In the genomic region with DNA sequence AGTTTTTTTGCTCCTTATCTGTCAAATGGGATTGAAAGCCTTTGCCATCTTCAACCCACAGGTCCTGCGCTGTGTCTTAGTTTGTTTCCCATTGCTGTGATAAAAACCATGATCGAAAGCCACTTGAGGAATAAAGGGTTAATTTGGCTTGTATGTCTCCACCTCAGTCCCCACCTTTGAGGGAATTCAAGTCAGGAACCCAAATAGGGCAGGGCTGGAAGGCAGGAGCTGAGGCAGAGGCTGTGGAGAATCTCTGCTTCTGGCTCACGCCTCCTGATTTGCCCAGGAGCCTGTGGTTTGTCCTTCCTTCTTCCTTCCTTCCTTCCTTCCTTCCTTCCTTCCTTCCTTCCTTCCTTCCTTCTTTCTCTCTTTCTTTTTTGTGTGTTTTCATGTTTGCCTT, we compare ENCODE assay signal across 18 mouse cellular contexts.
"Had no signal": no experiment of that assay in that cellular context is flagged by ENCODE, and none has a peak within 500 bp of the region (broad histone marks: within the 10 kb centered on the region; RNA-seq: fewer than 3 reads in every experiment).

No protein-coding gene starts in this region.

- H3K4me1 ChIP-seq: limb, embryonic 12.5 days; limb, embryonic 15.5 days; midbrain, embryonic 12.5 days; midbrain, embryonic 15.5 days; neural tube, embryonic 13.5 days had no signal

- H3K4me2 ChIP-seq: limb, embryonic 12.5 days; limb, embryonic 15.5 days; midbrain, embryonic 12.5 days; midbrain, embryonic 15.5 days; neural tube, embryonic 13.5 days had no signal

- H3K27ac ChIP-seq: limb, embryonic 12.5 days; limb, embryonic 15.5 days; macrophage; midbrain, embryonic 12.5 days; midbrain, embryonic 15.5 days; neural tube, embryonic 13.5 days had no signal

- H3K27me3 ChIP-seq: limb, embryonic 12.5 days; limb, embryonic 15.5 days; midbrain, embryonic 12.5 days; midbrain, embryonic 15.5 days; neural tube, embryonic 13.5 days had no signal

- H3K9me3 ChIP-seq: limb, embryonic 12.5 days; limb, embryonic 15.5 days; midbrain, embryonic 12.5 days; midbrain, embryonic 15.5 days; neural tube, embryonic 13.5 days had no signal

- DNase-seq: kidney, adult 2 months; kidney, postnatal 10 days; kidney, postnatal 36 days; layer of hippocampus, postnatal 36 days; left cerebral cortex, postnatal 4 days; lung, adult 2 months; retina, postnatal 1 day; right cerebral cortex, postnatal 25 days; spleen, adult 18-20 months; thymus, adult 18-20 months; thymus, postnatal 36 days had no signal

- ATAC-seq: intestine, postnatal 0 days; midbrain, embryonic 15.5 days had no signal

- H3K4me3 ChIP-seq: limb, embryonic 12.5 days; limb, embryonic 15.5 days; midbrain, embryonic 12.5 days; midbrain, embryonic 15.5 days; neural tube, embryonic 13.5 days had no signal

- H3K9ac ChIP-seq: limb, embryonic 12.5 days; limb, embryonic 15.5 days; midbrain, embryonic 12.5 days; midbrain, embryonic 15.5 days; neural tube, embryonic 13.5 days had no signal

- H3K36me3 ChIP-seq: limb, embryonic 15.5 days; midbrain, embryonic 15.5 days; neural tube, embryonic 13.5 days had no signal
